Mouse (Mus musculus): Measurements from ENCODE around the gene Actl11.
A peak's percentile ranks its signal among the peaks of the same experiment; 100 is the strongest.

Gene Actl11

DNA sequence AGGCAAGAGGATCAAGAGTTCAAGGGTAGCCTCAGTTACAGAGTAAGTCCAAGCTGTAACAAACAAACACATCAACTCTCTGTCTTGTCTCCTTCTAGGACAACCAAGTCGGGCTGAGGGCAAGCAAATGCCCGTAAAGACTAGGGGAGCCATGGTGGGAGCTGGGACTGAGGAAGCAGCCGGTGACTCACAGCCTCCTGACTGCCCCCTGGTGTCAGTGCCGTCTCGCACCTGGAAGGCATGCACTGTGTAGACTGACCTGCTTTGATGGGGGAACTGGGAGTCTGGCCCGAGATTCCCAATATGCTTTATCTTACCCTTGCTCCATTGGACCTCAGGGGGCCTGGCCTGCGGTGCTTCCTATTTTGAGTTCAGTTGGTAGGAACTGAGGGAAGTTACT lies 5.2 kb upstream of the Actl11 start:
- no peak for DNase-seq

DNA sequence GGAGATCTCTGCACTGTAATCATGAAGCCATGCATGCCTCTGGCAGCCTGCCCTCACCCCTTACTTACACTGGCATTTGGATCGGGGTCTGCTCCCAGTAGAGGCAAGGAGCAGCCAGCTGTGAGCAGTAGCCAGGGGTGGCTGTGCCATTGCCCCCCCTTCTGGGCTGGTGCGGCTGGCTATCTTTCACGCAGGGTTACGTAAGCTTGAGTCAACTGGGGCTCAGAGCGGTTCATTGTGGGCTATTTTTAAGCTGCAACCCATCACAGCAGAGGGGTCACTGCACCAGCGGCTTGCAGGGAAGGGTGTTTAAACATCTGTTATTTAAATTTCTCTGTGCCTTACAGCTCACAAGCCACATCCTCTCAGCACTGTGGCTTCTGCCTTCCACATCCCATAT lies 4.3 kb upstream of the Actl11 start:
- no peak for DNase-seq

DNA sequence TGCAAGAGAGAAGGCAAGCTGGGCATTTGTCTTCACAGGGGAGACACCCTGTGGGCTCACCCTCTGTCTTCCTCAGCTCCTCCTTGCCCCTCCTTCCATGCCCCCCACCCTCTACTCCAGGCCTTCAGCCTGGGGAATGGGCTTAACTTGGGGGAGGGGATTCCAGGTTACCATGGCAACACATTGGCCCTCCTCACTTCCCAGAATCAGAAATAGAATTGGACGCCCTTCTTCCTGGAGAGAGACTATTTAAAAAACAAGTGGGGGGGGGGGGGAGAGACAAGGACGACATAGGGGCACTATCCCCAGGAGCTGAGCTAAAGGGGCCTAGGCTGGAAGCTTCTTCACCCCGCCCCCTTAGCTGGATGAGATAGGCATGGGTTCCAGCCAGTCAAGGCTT lies 3.0 kb upstream of the Actl11 start:
- peak; percentile 54 for DNase-seq

DNA sequence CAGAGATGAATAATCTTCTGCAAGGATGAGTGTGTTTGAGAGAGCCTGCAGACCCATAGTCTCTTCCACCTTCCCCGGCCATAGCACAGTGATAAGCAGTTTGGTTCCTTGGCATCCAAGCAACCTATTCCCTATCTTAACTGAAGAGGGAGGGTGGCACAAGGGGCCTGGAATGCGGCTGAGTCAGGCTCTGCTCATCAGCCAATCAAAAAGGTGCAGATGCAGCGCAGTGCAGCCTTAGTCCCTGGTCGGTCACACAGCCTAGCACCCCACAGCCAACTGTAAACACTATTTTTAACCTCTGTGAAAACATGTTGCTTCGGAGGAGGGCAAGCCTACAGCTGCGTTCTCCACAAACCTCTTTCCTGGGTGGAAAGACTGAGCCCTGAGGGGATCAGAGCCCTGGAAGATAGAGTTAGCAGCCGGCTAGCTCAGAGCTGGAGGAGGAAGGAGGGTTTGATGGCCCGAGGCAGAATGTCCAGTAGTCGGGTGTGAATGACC lies 1.3 kb upstream of the Actl11 start:
- no peak for DNase-seq

- peak; percentile 34 for DNase-seq
Observed at GRCm38 (mm10) chr9:107927749-107928148, 520 bp upstream of the Actl11 start.

- DNase-seq: no peak
Observed at GRCm38 (mm10) chr9:107932221-107932620, 4.0 kb downstream of the Actl11 start.

- no peak for DNase-seq
Observed at GRCm38 (mm10) chr9:107934146-107934545, 5.9 kb downstream of the Actl11 start.

- no peak for DNase-seq
Observed at GRCm38 (mm10) chr9:107935374-107935773, 7.1 kb downstream of the Actl11 start, which contains the start of gene Camkv. Gene Camkv (plus strand): TSS chr9:107935674.

DNA sequence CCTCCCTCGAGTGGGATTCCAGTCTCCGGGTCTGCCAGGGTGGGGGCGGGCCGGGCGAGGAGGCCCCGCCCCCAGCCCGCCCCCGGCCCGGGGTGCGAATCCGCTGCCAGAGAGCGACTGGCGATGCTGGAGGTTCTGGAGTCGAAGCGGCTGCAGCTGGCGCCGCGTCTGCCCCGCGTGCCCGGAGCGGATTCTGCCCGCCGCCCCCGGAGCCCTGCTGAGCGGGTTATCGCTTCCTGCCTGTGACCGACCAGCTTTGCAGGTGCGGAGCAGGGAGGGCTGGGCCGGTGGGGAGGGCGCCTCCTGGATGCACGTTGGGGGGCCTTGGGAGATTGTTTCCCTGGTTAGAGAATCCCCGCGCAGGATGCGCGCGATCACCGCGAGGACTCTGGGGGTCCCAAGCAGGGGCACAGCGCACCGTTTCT lies 7.5 kb downstream of the Actl11 start:
- DNase-seq: peak; percentile 63

- DNase-seq: peak; percentile 63
Observed at GRCm38 (mm10) chr9:107936215-107936822, 8.1 kb downstream of the Actl11 start.

DNA sequence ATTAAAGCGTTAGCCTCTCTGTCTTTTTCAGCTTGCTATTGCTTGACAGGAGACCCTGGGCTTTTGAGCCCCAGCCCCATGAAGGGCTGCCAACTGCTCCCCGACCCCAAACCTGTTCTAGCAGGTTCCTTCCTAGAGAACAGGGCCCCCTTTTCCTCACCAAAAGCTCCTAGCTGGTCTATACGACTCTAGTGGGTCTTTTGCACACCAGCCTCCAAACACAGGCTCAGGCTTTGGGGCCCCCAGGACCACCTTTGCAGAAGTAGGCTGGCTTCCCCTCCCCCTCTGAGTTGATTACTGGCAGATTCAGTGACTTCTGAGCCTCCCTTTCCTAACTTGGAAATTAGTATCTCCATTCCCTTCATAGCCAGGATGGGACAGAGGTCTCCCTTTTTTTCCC lies 8.6 kb downstream of the Actl11 start:
- no peak for DNase-seq

- DNase-seq: no peak
Observed at GRCm38 (mm10) chr9:107947241-107948194, 19.2 kb downstream of the Actl11 start.

- no peak for DNase-seq
Observed at GRCm38 (mm10) chr9:107949184-107949921, 21.1 kb downstream of the Actl11 start.

DNA sequence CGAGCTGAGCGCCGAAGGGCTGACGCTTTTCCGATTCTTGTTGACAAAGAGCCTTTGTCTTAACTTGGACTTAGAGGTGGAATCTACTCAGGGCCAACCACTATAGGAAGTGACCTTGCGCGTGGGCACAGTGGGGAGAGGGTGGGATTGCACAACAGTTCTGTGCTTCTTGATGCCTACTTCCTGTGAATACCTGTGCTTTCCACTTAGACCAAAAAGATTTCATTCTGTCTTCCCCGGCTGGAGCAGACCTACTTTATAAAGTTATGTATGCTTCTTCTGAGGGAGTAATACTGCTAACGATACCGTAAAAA lies 21.6 kb downstream of the Actl11 start, which contains the start of gene Traip:
Gene Traip, plus strand, starts transcription at position 215 of the 314 bp plus-strand sequence.
- DNase-seq: no peak

DNA sequence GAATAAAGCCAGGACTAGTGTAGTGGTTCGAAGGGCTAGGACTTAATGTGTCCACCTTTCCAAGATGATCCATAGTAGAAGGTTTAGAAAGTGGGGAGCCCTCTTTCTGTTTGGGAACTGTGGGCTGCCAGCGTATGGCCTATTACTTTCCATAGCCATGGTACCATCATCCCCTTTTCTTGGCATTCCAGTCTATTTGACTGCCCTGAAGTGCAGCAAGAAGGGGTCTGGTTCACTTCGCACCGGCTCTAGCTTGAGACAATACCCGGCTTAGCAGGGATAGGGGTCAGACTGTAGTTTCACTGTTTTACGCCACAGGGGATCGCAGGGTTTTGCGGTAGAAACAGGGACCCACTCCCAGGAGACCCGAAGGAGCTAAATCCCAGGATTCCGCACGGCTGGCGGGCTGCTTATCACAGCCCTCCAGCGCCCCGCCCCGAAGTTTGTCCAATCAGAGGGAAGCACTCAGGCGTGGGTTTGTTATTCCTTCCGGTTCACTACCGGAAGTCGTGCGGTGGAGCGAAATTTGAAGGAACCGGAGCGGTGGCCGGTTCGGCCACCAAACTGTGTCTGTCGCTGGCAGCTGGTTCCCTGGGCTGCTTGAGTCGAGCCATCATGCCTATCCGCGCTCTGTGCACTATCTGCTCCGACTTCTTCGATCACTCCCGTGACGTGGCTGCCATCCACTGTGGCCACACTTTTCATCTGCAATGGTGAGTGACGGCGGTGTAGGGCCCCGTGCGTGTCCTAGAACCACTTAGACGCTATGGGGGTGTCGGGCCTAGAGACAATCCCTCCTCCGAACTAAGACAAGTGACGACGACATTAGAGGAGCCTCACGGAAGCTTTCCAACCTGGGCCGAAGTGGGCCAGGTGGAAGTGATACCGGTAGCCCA lies 22.4 kb downstream of the Actl11 start:
- DNase-seq: peak; percentile 95

- DNase-seq: no peak
Observed at GRCm38 (mm10) chr9:107955613-107956289, 27.5 kb downstream of the Actl11 start.

DNA sequence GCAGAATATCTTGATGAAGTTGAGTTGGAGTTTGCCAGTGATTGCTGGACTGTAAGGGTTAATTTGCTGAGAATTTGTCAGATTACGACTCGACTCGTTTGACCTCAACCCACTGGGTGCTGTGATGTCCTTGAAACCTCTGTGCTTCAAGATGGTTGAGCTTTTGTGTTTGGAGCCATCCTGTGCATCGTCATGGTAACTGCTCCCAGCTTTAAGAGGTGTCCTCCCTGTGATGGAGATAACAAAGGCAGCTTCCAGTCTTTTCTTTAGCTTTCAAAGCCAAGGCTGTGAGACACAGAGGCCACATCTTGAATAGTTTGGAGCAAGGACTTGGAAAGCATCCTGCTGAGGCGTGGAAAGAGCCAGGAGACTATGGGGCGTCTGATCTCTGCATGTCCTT lies 28.9 kb downstream of the Actl11 start:
- DNase-seq: no peak

DNA sequence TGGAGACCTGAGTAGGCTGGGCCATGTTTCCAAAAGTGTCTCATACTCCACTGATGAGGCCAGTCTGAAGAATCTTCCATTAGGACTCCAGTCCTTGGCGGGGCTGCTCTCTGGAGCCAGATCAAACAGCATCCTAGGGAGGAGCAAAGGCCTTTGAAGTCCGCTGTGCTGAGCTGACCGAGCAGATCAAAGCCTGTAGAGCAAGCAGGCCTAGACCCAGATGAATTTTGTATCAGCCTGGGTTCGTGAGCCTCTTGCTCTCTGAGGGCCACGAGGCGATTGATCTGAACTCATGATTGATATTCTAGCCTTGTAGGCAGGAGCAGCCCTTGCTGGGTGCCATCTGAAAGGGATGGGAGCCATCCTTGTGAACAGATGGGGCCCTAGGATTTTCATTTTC lies 31.6 kb downstream of the Actl11 start:
- no peak for DNase-seq

DNA sequence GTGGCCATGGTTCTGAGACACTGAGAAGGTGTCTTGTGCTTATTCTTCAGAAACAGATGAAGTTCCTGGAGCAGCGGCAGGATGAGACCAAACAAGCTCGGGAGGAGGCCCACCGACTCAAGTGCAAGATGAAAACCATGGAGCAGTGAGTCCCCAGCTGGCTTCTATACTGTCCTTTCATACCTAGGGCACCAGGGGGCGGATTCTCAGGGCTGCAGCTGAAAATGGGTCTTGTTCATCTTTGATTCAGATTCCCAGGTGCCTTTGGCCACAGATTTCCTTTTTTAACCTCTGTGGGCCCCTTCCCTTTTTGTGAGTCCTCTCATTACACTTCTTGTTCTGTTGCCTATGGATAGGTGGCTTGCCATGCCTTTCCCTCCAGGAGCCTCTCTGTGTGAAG lies 32.7 kb downstream of the Actl11 start:
- no peak for DNase-seq

DNA sequence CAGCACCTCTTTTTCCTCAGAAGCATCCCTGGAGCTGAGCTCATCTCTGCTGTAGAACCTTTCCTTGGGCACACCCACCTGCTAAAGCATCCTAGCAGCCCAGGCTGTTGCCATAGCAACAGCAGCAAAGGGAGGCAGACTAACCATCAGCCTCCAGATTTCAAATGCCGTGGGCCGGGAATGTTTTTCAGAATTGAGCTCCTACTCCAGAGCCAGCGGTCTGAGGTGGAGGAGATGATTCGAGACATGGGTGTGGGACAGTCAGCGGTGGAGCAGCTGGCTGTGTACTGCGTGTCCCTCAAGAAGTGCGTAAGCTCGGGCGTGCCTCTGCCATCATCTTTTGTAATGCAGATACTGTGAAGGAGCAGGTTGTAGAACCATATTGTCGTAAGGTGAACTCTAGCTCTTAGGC lies 33.1 kb downstream of the Actl11 start:
- peak; percentile 64 for DNase-seq

GRCm38 (mm10) chr9:107961881-107962280 lies 33.6 kb downstream of the Actl11 start:
- peak; percentile 63 for DNase-seq

- DNase-seq: no peak
Observed at GRCm38 (mm10) chr9:107962916-107963315, 34.6 kb downstream of the Actl11 start.
